Comparison of ENCODE assay signal across 14 mouse cellular contexts in genomic region chr13:92717851-92718665, GRCm38 (mm10).
"Had no signal": no experiment of that assay in that cellular context is flagged by ENCODE, and none has a peak within 500 bp of the region (broad histone marks: within the 10 kb centered on the region; RNA-seq: fewer than 3 reads in every experiment).

No protein-coding gene starts in this region.

- H3K27ac ChIP-seq: kidney, embryonic 15.5 days; liver, embryonic 14.5 days; lung, embryonic 15.5 days; macrophage; midbrain, embryonic 13.5 days had no signal

- ATAC-seq: midbrain, embryonic 13.5 days had no signal

- H3K4me3 ChIP-seq: kidney, embryonic 15.5 days; lung, embryonic 15.5 days; midbrain, embryonic 13.5 days had no signal

- H3K36me3 ChIP-seq: kidney, embryonic 15.5 days; lung, embryonic 15.5 days; midbrain, embryonic 13.5 days had no signal

- H3K9ac ChIP-seq: kidney, embryonic 15.5 days; liver, embryonic 14.5 days; lung, embryonic 15.5 days; midbrain, embryonic 13.5 days had no signal

- H3K9me3 ChIP-seq: kidney, embryonic 15.5 days; lung, embryonic 15.5 days; midbrain, embryonic 13.5 days had no signal

- H3K4me1 ChIP-seq: kidney, embryonic 15.5 days; lung, embryonic 15.5 days; midbrain, embryonic 13.5 days had no signal

- H3K27me3 ChIP-seq: kidney, embryonic 15.5 days; lung, embryonic 15.5 days; midbrain, embryonic 13.5 days had no signal

- H3K4me2 ChIP-seq: kidney, embryonic 15.5 days; lung, embryonic 15.5 days; midbrain, embryonic 13.5 days had no signal

- DNase-seq: kidney, adult 11 months; kidney, adult 8-10 months; kidney, postnatal 10 days; kidney, postnatal 4 days; lung, adult 18-20 months; lung, postnatal 14 days; right cerebral cortex, postnatal 14 days; right cerebral cortex, postnatal 4 days; thymus, postnatal 25 days had no signal
